Mouse (Mus musculus) forelimb bud, embryonic 11.5 days (tissue): ENCODE results near the gene Rdh8.
"Not testable (repeated sequence)": the region's sequence is repeated elsewhere in the genome, so short reads cannot be mapped to it uniquely, and the experiment has no call there.

Experiments used
- DNase-seq: peaks from one replicate; pipeline ENCODE4 v3.0.0-alpha.2; 2012; ENCODE audit warnings: low read depth, low spot score

The Rdh8 gene

DNA sequence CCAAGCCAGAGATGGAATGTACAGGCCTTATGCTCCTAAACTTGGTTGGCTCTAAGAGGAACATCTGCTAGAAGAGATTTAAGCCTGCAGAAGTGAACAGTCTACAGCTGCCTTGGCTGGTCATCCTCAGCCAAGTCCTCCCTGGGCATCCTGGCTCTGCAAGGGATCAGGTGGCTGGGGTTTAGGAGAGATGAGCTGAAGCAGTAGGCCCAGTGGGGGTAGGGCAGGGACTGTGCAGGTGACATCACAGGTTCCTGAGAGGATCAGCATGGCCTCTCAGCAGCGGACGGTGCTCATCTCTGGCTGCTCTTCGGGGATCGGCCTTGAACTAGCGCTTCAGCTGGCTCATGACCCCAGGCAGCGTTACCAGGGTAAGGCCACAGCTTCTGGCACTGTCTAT lies at the start of gene Rdh8:
Rdh8 (plus strand) TSS at position 268 of the 400 bp plus-strand sequence.
- DNase-seq = no peak

DNA sequence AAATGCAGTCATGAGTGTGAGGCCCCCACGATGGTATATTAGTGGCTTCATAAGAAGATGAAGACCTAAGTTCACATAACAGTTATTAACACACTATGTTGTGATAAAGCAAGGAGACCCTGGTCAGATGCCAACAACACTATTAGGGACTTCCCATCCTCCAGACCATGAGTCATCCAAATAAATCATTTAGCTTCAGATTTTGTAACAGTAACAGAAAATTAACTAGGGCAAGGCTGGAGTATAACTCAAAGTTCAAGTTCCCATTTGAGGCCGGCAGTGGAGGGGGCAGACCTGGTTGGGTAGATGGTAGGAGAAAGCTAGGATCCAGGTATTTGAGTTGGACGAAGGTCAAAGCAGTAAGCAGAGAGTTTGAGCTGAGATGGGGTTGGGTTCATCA lies 37.0 kb upstream of the Rdh8 start:
- DNase-seq = no peak

DNA sequence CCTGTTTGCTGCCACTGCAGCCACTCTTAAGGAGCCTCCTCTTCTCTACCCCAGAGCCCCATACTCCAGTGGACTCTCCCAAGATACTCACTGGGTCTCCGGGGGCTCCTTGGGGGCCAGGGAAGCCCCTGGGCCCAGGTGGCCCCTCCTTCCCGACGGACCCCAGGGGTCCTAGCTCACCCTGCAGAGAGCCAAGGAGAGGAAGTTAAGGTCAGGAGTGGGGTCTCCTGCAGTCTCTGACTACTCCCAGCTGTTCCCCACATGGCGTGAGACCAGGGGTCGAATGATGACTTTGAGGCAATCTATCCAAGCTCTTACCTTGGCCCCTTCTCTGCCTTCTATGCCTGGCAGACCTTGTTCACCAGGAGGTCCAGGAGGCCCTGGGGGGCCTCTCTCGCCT lies 33.2 kb upstream of the Rdh8 start:
- no peak for DNase-seq

- no peak for DNase-seq
Observed at GRCm38 (mm10) chr9:20787992-20788391, 30.3 kb upstream of the Rdh8 start.

DNA sequence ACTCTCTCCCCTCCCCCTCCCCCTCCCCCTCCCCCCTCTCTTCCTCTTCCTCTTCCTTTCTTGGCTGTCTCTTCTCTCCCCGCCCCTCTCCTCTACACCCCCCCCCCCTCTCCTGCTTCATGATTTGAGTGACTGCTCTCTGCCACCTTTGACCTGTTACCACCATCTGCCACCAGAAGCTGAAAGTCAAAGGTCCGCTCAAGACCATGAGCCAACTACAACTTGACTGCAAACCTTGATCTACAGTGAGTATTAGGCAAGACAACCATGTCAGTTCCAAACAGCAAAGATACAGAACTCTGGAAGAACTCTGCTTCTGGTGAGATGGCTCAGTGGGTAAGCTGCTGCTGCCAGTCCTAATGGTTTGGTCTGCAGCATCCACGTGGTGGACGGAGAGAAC lies 28.7 kb upstream of the Rdh8 start:
- no peak for DNase-seq

DNA sequence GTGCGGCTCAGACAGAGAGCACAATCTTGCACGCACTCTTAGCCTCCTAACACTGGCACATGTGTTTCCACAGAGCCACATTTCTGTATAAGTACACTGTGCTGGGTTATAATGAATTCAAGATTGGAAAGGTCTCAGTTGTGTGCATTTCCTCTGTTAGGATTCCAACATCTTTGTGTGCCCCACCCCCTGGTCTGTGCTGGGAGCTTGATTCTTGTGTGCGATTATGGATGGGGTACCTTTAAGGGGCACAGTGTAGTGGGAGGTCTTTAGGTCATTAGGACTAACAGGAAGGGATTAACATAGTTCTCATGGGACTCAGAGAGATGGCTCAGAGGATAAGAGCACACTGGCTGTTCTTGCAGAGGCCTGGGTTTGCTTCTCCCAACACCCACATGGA lies 28.0 kb upstream of the Rdh8 start:
- DNase-seq = peak; percentile 16

GRCm38 (mm10) chr9:20794108-20794806 lies 24.0 kb upstream of the Rdh8 start:
- DNase-seq = no peak

GRCm38 (mm10) chr9:20804266-20805158 lies 13.8 kb upstream of the Rdh8 start:
- peak; percentile 19 for DNase-seq

GRCm38 (mm10) chr9:20805159-20805495 lies 13.2 kb upstream of the Rdh8 start:
- DNase-seq = no peak

- DNase-seq = no peak
Observed at GRCm38 (mm10) chr9:20805706-20806105, 12.6 kb upstream of the Rdh8 start.

- DNase-seq = no peak
Observed at GRCm38 (mm10) chr9:20810271-20810670, 8.0 kb upstream of the Rdh8 start.

DNA sequence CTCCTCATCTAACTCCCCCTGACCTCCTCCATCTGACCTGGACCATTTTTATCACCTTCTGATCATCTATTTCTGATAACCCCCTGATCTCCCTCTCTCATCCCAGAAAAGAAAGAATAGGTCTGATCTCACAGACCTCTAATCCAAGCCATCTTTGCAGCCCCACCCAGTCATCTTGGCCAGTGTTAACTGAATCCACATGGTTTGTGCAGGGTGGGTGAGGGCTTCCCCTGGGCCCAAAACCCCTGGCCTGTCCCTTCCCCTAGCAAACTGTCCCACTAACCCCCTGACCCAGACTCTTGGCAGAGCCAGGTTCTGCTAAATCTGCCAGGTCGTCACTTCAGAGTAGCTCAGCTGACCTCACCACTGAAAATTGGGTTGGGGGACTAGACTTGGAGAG lies 7.5 kb upstream of the Rdh8 start:
- no peak for DNase-seq

DNA sequence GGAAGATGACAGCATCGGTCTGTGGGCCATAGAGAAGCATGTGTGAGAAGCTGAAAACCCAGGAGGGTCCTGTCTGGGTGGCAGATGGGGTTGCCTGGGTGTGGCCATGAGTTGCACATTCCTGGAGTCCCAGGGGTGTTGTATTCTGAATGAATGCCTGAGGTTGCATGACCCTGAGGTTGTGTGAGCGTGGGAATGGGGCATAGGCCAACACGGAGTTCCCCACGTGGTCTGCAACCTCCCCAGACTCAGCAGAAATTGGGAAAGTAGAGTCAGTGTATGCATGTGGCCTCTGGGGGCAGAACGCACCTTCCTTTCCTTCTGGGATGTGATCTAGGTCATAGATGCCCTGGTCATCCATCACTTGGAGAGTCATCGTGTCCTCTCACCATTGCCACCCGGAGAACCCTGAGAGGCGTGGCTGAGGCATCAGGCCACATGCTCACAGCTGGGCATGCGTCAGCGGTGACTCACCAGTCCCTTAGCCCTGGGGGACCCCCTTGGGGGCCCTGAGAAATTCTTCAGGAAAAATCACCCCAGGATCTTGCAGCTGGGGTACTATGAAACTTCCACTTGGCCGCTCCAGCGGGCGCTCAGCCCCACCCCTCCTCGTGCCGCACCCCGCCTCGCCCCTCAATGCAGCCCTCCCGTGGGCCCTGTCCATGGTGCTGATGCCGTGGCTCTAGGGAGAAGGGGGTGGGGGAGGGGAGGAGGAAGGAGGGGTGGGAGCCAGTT lies 5.6 kb upstream of the Rdh8 start:
- peak; percentile 63 for DNase-seq

- peak; percentile 16 for DNase-seq
Observed at GRCm38 (mm10) chr9:20814521-20815272, 3.6 kb upstream of the Rdh8 start, which contains the start of gene Col5a3. Gene Col5a3, minus strand, starts transcription at chr9:20815067.

DNA sequence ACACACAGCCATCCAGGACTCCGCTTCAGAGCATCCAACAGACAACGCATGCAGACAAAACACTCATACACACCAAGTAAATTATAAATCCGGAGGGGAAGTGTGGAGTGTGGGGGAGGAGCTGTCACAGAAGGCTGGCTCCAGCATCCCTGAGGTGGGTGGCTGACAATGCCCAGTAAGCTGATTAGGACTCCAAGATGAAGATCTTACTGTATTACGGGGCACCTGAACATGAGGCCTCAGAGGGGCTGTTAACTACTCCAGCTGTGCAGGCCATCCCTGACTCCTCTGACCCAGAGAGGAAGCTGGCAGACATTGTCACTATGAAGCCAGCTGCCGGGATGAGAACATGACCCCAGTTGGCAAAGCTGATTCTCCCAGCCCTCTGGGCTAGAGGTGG lies 1.7 kb downstream of the Rdh8 start:
- DNase-seq = no peak

GRCm38 (mm10) chr9:20822821-20823220 lies 4.5 kb downstream of the Rdh8 start:
- DNase-seq = no peak

DNA sequence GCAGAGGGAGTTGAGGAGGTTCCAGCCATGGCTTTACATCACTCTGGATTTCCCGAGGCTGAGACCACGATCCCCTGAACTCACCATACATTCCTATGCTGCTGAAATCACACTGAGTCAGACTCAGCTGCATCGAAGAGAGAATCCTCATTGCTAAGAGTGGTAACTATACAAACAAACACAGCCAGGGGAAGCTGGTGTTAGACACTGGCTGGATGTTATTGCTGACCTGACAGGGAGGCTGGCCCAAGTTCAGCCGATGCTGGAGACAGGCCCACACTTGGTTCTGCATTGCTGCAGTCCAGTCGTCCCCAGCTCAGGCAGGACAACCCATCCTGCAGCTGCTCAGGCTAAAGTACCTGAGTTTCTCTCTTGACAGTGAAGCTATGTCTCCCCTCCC lies 7.5 kb downstream of the Rdh8 start:
- DNase-seq = no peak

DNA sequence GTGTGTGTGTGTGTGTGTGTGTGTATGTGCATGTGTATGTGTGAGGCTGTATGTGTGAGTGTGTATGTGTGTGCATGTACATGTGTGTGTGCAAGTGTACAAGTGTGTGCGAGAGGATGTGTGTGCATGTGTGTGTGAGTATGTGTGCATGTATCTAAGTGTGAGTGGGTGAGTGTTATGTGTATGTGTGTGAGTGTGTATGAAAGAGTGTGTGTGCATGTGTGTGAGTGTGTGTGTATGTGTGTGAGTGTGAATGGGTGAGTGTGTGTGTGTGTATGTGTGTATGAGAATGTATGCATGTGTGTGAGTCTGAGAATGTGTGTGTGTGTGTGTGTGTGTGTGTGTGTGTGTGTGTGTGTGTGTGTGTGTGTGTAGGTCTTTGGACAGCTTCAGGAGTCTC lies 9.8 kb downstream of the Rdh8 start:
- no peak for DNase-seq

DNA sequence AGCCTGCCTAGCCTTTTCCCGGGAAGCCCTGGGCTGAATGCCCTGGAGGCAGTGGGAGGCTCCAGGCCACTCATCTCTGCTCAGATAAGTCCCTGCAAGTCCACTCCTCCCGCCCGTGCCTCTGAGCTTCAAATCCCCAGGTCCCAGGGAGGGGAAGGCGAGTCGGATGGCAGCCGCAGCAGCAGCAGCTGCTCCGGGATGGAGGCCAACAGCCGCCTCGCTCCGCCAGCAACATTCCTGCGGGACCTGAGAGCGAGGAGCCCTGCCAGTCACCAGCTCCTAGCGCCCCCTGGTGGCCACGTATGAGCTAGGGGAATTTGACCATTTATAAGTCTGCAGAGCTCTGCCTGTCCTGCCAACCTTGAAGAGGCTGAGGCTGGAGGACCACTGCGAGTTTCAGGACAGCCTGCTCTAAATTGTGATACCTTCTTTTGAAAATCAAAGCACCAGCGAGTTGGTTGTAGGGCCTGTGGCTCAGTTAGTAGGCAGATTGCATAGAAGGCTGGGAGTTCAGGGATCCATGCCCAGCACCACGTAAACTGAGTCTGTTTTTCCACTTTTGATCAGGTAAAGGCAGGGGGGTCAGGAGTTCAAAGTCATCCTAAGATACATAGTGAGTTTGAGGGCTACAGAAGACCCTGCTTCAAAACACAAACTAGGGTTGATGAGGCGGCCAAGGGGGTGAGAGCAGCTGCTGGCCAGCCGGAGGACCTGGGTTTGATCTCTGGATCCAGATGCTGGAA lies 12.8 kb downstream of the Rdh8 start:
- DNase-seq = peak; percentile 94

DNA sequence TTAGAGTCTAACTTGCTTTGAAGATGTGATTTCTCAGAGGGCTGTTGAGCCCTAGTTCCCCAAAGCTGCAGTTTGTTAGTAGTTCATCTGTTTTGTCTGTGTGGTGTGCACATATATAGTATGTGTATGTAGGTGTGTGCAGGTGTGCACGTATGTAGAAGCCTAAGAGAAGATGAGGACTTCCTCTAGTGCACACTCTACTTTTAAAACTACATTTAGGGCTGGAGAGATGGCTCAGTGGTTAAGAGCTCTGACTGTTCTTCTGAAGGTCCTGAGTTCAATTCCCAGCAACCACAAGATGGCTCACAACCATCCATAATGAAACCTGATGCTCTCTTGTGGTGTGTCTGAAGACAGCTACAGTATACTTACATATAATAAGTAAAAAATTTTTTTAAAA lies 16.6 kb downstream of the Rdh8 start:
- no peak for DNase-seq

GRCm38 (mm10) chr9:20835431-20835954 lies 17.2 kb downstream of the Rdh8 start:
- not testable (repeated sequence) for DNase-seq
